Mouse (Mus musculus): ENCODE measurements around the gene Tagap1. TPM values are rescaled to one million over a fixed set of nuclear protein-coding genes. Genes with fewer than 3 reads are reported as not detected.
"Not testable (repeated sequence)": the region's sequence is repeated elsewhere in the genome, so short reads cannot be mapped to it uniquely, and the experiment has no call there.

The Tagap1 gene
- total RNA-seq (2021) = 14.2 and 14.7 TPM in 2 replicates
- long read RNA-seq, experiment 1, partial matches to known transcripts = 28 of 53 reads
- long read RNA-seq, experiment 1, other reads (novel, unspliced or antisense) = 25 of 53 reads
- long read RNA-seq, experiment 2, partial matches to known transcripts = 21 of 50 reads
- long read RNA-seq, experiment 2, other reads (novel, unspliced or antisense) = 29 of 50 reads

GRCm38 (mm10) chr17:6960776-6961175 lies at the start of gene Tagap1:
TSS of gene Tagap1 (minus strand) at chr17:6961156.
- DNase-seq = peak; percentile 60

GRCm38 (mm10) chr17:7009901-7010300 lies 48.9 kb upstream of the Tagap1 start:
- DNase-seq = not testable (repeated sequence)

- DNase-seq = not testable (repeated sequence)
Measured at GRCm38 (mm10) chr17:7009440-7009839, 48.5 kb upstream of the Tagap1 start.

GRCm38 (mm10) chr17:7008885-7009284 lies 47.9 kb upstream of the Tagap1 start:
- DNase-seq = not testable (repeated sequence)

- peak; percentile 2 for DNase-seq
Measured at GRCm38 (mm10) chr17:7005646-7006045, 44.7 kb upstream of the Tagap1 start.

- DNase-seq = not testable (repeated sequence)
Measured at GRCm38 (mm10) chr17:7003392-7003791, 42.4 kb upstream of the Tagap1 start.

GRCm38 (mm10) chr17:7001790-7002585 lies 41.0 kb upstream of the Tagap1 start:
- DNase-seq = peak; percentile 2

- DNase-seq = not testable (repeated sequence)
Measured at GRCm38 (mm10) chr17:6997778-6998490, 37.0 kb upstream of the Tagap1 start.

GRCm38 (mm10) chr17:6996826-6997225 lies 35.9 kb upstream of the Tagap1 start:
- DNase-seq = peak; percentile 2

- not testable (repeated sequence) for DNase-seq
Measured at GRCm38 (mm10) chr17:6995504-6995903, 34.5 kb upstream of the Tagap1 start.

GRCm38 (mm10) chr17:6986118-6986517 lies 25.2 kb upstream of the Tagap1 start:
- DNase-seq = not testable (repeated sequence)

GRCm38 (mm10) chr17:6980144-6980543 lies 19.2 kb upstream of the Tagap1 start:
- DNase-seq = not testable (repeated sequence)

- not testable (repeated sequence) for DNase-seq
Measured at GRCm38 (mm10) chr17:6979380-6979779, 18.4 kb upstream of the Tagap1 start.

- DNase-seq = peak; percentile 86
Measured at GRCm38 (mm10) chr17:6978287-6979248, 17.6 kb upstream of the Tagap1 start, which contains the start of gene Gm49721. TSS of gene Gm49721 (plus strand) at chr17:6978904.

- not testable (repeated sequence) for DNase-seq
Measured at GRCm38 (mm10) chr17:6974985-6975384, 14.0 kb upstream of the Tagap1 start.

- DNase-seq = not testable (repeated sequence)
Measured at GRCm38 (mm10) chr17:6972836-6973396, 12.0 kb upstream of the Tagap1 start.

- DNase-seq = not testable (repeated sequence)
Measured at GRCm38 (mm10) chr17:6971238-6971637, 10.3 kb upstream of the Tagap1 start.

GRCm38 (mm10) chr17:6970334-6970733 lies 9.4 kb upstream of the Tagap1 start, which contains the start of gene Rnaset2b:
TSS of gene Rnaset2b (plus strand) at chr17:6970634.
- DNase-seq = not testable (repeated sequence)

- DNase-seq = not testable (repeated sequence)
Measured at GRCm38 (mm10) chr17:6967673-6968072, 6.7 kb upstream of the Tagap1 start.

- not testable (repeated sequence) for DNase-seq
Measured at GRCm38 (mm10) chr17:6965364-6965763, 4.4 kb upstream of the Tagap1 start.

- not testable (repeated sequence) for DNase-seq
Measured at GRCm38 (mm10) chr17:6962936-6963335, 2.0 kb upstream of the Tagap1 start.

All from adrenal gland, postnatal 14 days (tissue).